Mouse (Mus musculus): Measurements from ENCODE around the gene Abhd16b. TPM values are rescaled to one million over a fixed set of nuclear protein-coding genes. Genes with fewer than 3 reads are reported as not detected.

Gene Abhd16b
- polyA plus RNA-seq, 1 experiment = 0.15 TPM

DNA sequence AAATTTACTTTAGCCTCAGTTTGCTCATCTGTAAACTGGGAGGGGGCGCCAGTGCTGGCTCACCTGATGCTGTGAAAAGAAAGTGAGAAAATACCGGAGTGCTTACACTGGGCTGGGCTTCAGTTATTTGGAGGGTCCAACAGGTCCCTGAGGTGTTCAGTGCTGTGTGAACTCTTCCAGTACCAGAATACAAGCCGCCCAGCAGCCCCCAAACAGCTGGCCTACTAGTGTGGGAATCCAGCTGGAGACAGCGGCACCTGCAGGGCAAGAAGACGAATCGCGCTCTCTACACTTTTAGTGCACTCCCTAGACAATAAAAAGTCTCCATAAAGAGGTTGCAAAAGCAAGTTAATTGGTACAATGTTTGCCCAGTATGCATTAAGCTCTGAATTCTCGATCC lies 3.3 kb downstream of the Abhd16b start:
- Histone ChIP-seq H3K27ac (ENCODE audit: insufficient read depth, low read length) (peak overlapping the region; percentile 74), H3K27me3 (ENCODE audit: control insufficient read depth, insufficient read depth, low read length) (no peaks in the 10 kb centered on the region), H3K4me3 (ENCODE audit: extremely low read depth, insufficient read depth, insufficient read length) (peak overlapping the region; percentile 61), H3K4me1 (ENCODE audit: control insufficient read depth, insufficient read depth, insufficient read length) (peaks cover 17% of the 10 kb centered on the region), H3K36me3 (ENCODE audit: control insufficient read depth, insufficient read depth, low read length) (peaks cover 5% of the 10 kb centered on the region; the same call in 1 of the 2 replicates)
- DNase-seq (ENCODE audit: low read depth in 1 of 2, low spot score in 2 of 2) = peak; percentile 62 to 65
- WGBS = 4% methylated on average over 8 of the region's 8 CpGs
- TF ChIP-seq POLR2A (IDR thresholded peaks at IDR 0.05; ENCODE audit: low read depth, low read length) = no peak
- TF ChIP-seq CTCF (IDR thresholded peaks at IDR 0.05; ENCODE audit: extremely low read depth, insufficient read depth, insufficient read length, insufficient replicate concordance) = peak; percentile 54; the same call in 1 of the 2 replicates

DNA sequence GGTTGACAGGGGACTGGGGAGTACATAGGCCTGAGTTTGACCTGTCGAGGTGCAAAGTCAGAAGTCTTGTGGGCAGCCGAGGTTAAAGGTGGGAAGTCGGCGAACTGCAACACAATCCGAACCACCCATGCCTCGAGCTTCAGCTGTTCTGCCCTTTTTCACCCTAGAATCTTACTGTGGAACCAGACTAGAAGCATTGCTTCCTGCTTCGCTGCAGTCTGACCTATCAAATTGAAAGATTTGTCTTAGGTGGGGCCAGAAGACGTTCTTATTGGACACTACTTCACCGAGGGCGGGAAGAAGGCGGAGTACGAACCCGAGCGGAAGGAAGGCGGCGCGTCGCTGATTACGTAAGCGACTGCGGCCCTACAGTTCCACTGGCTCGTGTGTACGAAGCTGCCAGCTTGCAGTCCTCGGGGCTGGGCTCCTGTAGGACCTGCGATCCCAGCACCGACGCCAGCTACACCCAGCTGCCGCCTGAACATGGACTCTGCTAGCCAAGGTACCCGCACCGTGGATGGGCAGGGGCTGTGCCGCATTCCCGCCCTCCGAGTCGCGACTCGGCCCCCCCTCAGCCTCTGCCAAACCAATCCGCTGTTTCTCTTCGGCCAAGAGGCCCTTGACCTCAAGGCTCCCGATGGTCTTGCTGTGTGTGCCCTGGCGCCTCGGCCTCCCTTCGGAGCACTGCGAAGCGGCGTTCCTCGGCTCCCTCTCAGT lies 4.0 kb downstream of the Abhd16b start, which contains the start of gene Tpd52l2:
TSS of gene Tpd52l2 (plus strand) at position 312 of the 717 bp plus-strand sequence.
- Histone ChIP-seq H3K36me3 (ENCODE audit: control insufficient read depth, insufficient read depth, low read length) (peaks cover 8% of the 10 kb centered on the region), H3K27ac (ENCODE audit: insufficient read depth, low read length) (peak within 1 kb of the TSS; percentile 89), H3K4me1 (ENCODE audit: control insufficient read depth, insufficient read depth, insufficient read length) (peaks cover 15% of the 10 kb centered on the region), H3K27me3 (ENCODE audit: control insufficient read depth, insufficient read depth, low read length) (no peaks in the 10 kb centered on the region), H3K4me3 (ENCODE audit: extremely low read depth, insufficient read depth, insufficient read length) (peak within 1 kb of the TSS; percentile 84)
- peak; percentile 90 to 95 for DNase-seq (ENCODE audit: low read depth in 1 of 2, low spot score in 2 of 2)
- no peak for TF ChIP-seq CTCF (IDR thresholded peaks at IDR 0.05; ENCODE audit: extremely low read depth, insufficient read depth, insufficient read length, insufficient replicate concordance)
- TF ChIP-seq POLR2A (IDR thresholded peaks at IDR 0.05; ENCODE audit: low read depth, low read length) = 0 out of 2 replicates have a peak, but pooled peaks have one; percentile 16
- WGBS = under 1% methylated on average over 46 of the region's 46 CpGs

DNA sequence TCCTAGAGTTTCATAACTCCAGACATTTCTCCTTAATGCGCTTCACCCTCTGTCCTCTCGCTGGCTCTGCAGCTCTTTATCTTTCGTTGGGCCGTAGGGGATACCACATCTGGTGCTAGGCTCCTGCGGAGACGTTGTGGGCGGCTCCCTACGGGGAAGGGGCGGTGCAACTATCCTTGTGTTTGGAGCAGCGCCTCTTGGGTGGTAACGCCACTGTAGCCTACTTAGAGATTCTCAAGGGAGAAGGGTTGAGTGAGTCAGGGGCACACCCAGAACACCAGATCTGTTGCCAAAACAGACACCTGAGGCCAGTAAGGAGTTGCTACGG lies 4.5 kb downstream of the Abhd16b start:
- TF ChIP-seq POLR2A (IDR thresholded peaks at IDR 0.05; ENCODE audit: low read depth, low read length) = no peak
- no peak for TF ChIP-seq CTCF (IDR thresholded peaks at IDR 0.05; ENCODE audit: extremely low read depth, insufficient read depth, insufficient read length, insufficient replicate concordance)
- Histone ChIP-seq H3K27me3 (ENCODE audit: control insufficient read depth, insufficient read depth, low read length) (no peaks in the 10 kb centered on the region), H3K4me3 (ENCODE audit: extremely low read depth, insufficient read depth, insufficient read length) (peak overlapping the region; percentile 84), H3K4me1 (ENCODE audit: control insufficient read depth, insufficient read depth, insufficient read length) (peaks cover 15% of the 10 kb centered on the region), H3K36me3 (ENCODE audit: control insufficient read depth, insufficient read depth, low read length) (peaks cover 9% of the 10 kb centered on the region), H3K27ac (ENCODE audit: insufficient read depth, low read length) (peak overlapping the region; percentile 89)
- WGBS = 1% methylated on average over 12 of the region's 12 CpGs
- peak in 1 of 2 experiments; percentile 31 for DNase-seq (ENCODE audit: low read depth in 1 of 2, low spot score in 2 of 2)

DNA sequence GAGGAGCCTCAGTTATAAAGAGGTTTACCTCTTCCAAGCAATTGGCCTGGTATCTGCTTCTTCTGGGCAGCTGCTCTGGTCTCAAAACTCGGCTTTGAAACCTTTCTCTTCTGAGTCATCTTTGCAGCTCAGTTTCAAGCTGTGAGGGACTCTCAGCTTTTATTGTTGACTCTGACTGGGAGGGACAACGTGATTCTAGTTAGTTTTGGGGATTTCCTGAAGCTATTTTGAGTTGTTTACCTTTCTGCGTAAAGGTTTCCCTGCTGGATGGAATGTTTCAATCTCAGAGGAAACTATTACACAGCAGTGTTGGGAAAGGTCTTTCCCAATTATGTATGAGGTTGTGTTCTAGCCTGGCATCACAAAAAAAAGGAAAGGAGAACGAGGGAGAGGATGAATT lies 5.6 kb downstream of the Abhd16b start:
- TF ChIP-seq POLR2A (IDR thresholded peaks at IDR 0.05; ENCODE audit: low read depth, low read length) = no peak
- WGBS = 63% methylated on average over 4 of the region's 4 CpGs
- Histone ChIP-seq H3K36me3 (ENCODE audit: control insufficient read depth, insufficient read depth, low read length) (peaks cover 16% of the 10 kb centered on the region), H3K27me3 (ENCODE audit: control insufficient read depth, insufficient read depth, low read length) (no peaks in the 10 kb centered on the region), H3K27ac (ENCODE audit: insufficient read depth, low read length) (no peak overlapping the region), H3K4me1 (ENCODE audit: control insufficient read depth, insufficient read depth, insufficient read length) (peaks cover 6% of the 10 kb centered on the region), H3K4me3 (ENCODE audit: extremely low read depth, insufficient read depth, insufficient read length) (no peak overlapping the region)
- DNase-seq (ENCODE audit: low read depth in 1 of 2, low spot score in 2 of 2) = no peak

DNA sequence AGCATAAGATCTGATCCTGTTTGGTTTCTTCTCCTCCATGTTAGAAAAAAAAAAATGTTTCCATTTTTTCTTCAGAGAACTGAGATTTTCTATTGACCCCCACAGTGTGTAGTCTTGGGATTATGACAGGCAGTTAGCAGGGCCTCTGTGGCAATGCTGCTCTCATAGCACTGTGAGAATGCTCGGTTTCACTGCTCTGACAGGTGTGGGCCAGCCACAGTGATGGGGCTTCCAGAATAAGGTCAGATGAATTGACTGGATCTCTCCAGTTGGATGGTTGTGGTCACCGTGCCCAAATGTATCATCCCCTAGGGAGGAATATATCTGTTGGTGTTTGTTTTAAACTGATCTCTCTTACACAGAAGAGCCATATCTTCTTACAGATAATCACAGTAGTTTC lies 16.2 kb downstream of the Abhd16b start:
- 93% methylated on average over 2 of the region's 2 CpGs for WGBS
- no peak for TF ChIP-seq POLR2A (IDR thresholded peaks at IDR 0.05; ENCODE audit: low read depth, low read length)
- no peak for TF ChIP-seq CTCF (IDR thresholded peaks at IDR 0.05; ENCODE audit: extremely low read depth, insufficient read depth, insufficient read length, insufficient replicate concordance)
- H3K27me3 ChIP-seq (ENCODE audit: control insufficient read depth, insufficient read depth, low read length) = no peaks in the 10 kb centered on the region
- no peak overlapping the region for H3K27ac ChIP-seq (ENCODE audit: insufficient read depth, low read length)
- peaks cover 33% of the 10 kb centered on the region for H3K36me3 ChIP-seq (ENCODE audit: control insufficient read depth, insufficient read depth, low read length)
- no peak for DNase-seq (ENCODE audit: low read depth in 1 of 2, low spot score in 2 of 2)
- H3K4me3 ChIP-seq (ENCODE audit: extremely low read depth, insufficient read depth, insufficient read length) = no peak overlapping the region
- H3K4me1 ChIP-seq (ENCODE audit: control insufficient read depth, insufficient read depth, insufficient read length) = no peaks in the 10 kb centered on the region

DNA sequence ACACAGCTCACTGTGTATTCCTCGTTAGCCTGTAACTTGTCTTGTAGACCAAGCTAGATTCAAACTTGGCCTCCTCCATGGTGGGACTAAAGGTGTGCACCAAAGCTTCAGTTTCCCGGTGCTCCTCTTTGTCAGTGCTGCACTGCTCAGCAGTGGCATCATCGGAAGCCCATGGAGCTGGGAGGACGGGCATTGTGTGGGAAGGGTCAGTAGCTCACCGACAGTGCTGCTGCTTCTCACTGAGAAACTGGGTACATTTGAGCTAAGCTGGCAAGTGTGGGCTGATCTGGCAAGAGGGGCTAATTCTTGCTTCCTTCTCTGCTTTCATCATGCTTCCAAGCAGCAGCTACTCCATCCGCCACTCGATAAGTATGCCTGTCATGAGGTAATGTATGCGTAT lies 18.2 kb downstream of the Abhd16b start:
- DNase-seq (ENCODE audit: low read depth in 1 of 2, low spot score in 2 of 2) = no peak
- TF ChIP-seq CTCF (IDR thresholded peaks at IDR 0.05; ENCODE audit: extremely low read depth, insufficient read depth, insufficient read length, insufficient replicate concordance) (no peak), POLR2A (IDR thresholded peaks at IDR 0.05; ENCODE audit: low read depth, low read length) (no peak)
- Histone ChIP-seq H3K27ac (ENCODE audit: insufficient read depth, low read length) (no peak overlapping the region), H3K27me3 (ENCODE audit: control insufficient read depth, insufficient read depth, low read length) (no peaks in the 10 kb centered on the region), H3K36me3 (ENCODE audit: control insufficient read depth, insufficient read depth, low read length) (peaks cover 40% of the 10 kb centered on the region), H3K4me1 (ENCODE audit: control insufficient read depth, insufficient read depth, insufficient read length) (no peaks in the 10 kb centered on the region), H3K4me3 (ENCODE audit: extremely low read depth, insufficient read depth, insufficient read length) (no peak overlapping the region)
- WGBS = 96% methylated on average over 8 of the region's 8 CpGs

DNA sequence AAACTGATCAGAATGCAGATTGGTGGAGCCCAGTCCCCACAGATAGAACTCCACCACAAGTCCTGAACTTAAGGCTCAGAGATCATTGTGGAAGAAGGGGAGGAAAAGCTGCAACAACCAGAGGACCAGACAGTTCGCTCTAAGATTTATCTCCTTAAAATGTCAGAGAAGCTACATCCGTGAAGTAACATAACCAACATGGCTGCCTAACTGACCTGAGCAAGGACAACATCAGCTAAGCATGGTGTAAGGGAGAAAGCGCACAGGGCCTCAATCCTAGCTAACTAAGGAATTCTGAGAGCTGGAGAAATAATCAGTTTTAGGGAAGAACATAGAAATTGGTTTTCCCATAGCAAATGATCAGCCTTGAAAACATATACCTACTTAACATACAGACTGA lies 26.2 kb downstream of the Abhd16b start:
- WGBS = 88% methylated on average over 3 of the region's 3 CpGs
- no peak overlapping the region for H3K4me3 ChIP-seq (ENCODE audit: extremely low read depth, insufficient read depth, insufficient read length)

More for the DNA sequence above, 26.2 kb downstream of the Abhd16b start:
- no peak for TF ChIP-seq POLR2A (IDR thresholded peaks at IDR 0.05; ENCODE audit: low read depth, low read length)
- no peak for TF ChIP-seq CTCF (IDR thresholded peaks at IDR 0.05; ENCODE audit: extremely low read depth, insufficient read depth, insufficient read length, insufficient replicate concordance)
- Histone ChIP-seq H3K4me1 (ENCODE audit: control insufficient read depth, insufficient read depth, insufficient read length) (peaks cover 5% of the 10 kb centered on the region), H3K27me3 (ENCODE audit: control insufficient read depth, insufficient read depth, low read length) (no peaks in the 10 kb centered on the region), H3K27ac (ENCODE audit: insufficient read depth, low read length) (no peak overlapping the region), H3K36me3 (ENCODE audit: control insufficient read depth, insufficient read depth, low read length) (peaks cover 8% of the 10 kb centered on the region)
- no peak for DNase-seq (ENCODE audit: low read depth in 1 of 2, low spot score in 2 of 2)
